Mouse (Mus musculus) heart, embryonic 15.5 days (tissue): Measurements from ENCODE around the gene Cdkn2aip. TPM values are rescaled to one million over a fixed set of nuclear protein-coding genes. Genes with fewer than 3 reads are reported as not detected.
A peak's percentile ranks its signal among the peaks of the same experiment; 100 is the strongest.

Experiments
- ATAC-seq: fragments of 200-750 bp; cut with Nextera tagmentation; replicated peaks from 2 replicates; pipeline ENCODE4 v1.8.0; 2017; ENCODE audit warnings: low read depth, moderate TSS enrichment; ENCODE audit not compliant: insufficient number of reproducible peaks, insufficient read depth, low FRiP score
- H3K27ac ChIP-seq: fragments of 300-500 bp; sonication (generic); 2 replicates; pipeline ENCODE4 v1.5.1; 2015; ENCODE audit warnings: mild to moderate bottlenecking, inconsistent platforms
- H3K27me3 ChIP-seq: fragments of 300-500 bp; sonication (generic); 2 replicates; pipeline ENCODE4 v1.6.1; 2015; ENCODE audit warnings: inconsistent platforms
- H3K36me3 ChIP-seq: fragments of 300-500 bp; sonication (generic); 2 replicates; pipeline ENCODE4 v1.6.1; 2015; ENCODE audit warnings: mild to moderate bottlenecking, inconsistent platforms
- H3K4me1 ChIP-seq: fragments of 300-500 bp; sonication (generic); replicated peaks from 2 replicates; pipeline ENCODE4 v1.6.1; 2015; ENCODE audit warnings: inconsistent platforms
- H3K4me2 ChIP-seq: fragments of 300-500 bp; sonication (generic); 2 replicates; pipeline ENCODE4 v1.6.1; 2015; ENCODE audit warnings: inconsistent platforms, mild to moderate bottlenecking, moderate library complexity
- H3K4me3 ChIP-seq: fragments of 300-500 bp; sonication (generic); 2 replicates; pipeline ENCODE4 v1.5.1; 2015; ENCODE audit warnings: mild to moderate bottlenecking, inconsistent platforms
- H3K9ac ChIP-seq: fragments of 300-500 bp; sonication (generic); 2 replicates; pipeline ENCODE4 v1.6.1; 2015; ENCODE audit warnings: mild to moderate bottlenecking, inconsistent platforms
- H3K9me3 ChIP-seq: fragments of 300-500 bp; sonication (generic); replicated peaks from 2 replicates; pipeline ENCODE4 v1.6.1; 2016; ENCODE audit warnings: inconsistent platforms
- WGBS: fragments of 180-500 bp; shearing (Covaris S2); methylation state at CpG from one replicate; pipeline ENCODE4 v1.1.7; 2015; ENCODE audit warnings: mixed read lengths; 5-methylcytosine and 5-hydroxymethylcytosine counted together
- polyA plus RNA-seq: library from polyadenylated mRNA; unstranded; fragments of >200 nt; fragmentation: Nextera tagmentation; extraction: Ambion mirVana; gene quantifications from 2 replicates; pipeline ENCODE4 v1.2.1, GENCODE M21; 2015

Cdkn2aip gene
- 14.1 and 15.9 TPM in 2 replicates for polyA plus RNA-seq

GRCm38 (mm10) chr8:47713761-47714745 lies at the start of gene Cdkn2aip:
Gene Cdkn2aip (minus strand): TSS chr8:47713932.
- Histone ChIP-seq H3K36me3 (peaks cover 16% of the 10 kb centered on the region), H3K27me3 (no peaks in the 10 kb centered on the region), H3K4me3 (peak within 1 kb of the TSS; percentile 97), H3K9ac (peak within 1 kb of the TSS; percentile 91), H3K27ac (peak within 1 kb of the TSS; percentile 91), H3K9me3 (no peaks in the 10 kb centered on the region), H3K4me2 (peak within 1 kb of the TSS; percentile 90), H3K4me1 (peaks cover 13% of the 10 kb centered on the region; the same call in 1 of the 2 replicates)
- under 1% methylated on average over 106 of the region's 114 CpGs for WGBS
- peak; percentile 96 for ATAC-seq

GRCm38 (mm10) chr8:47763194-47763593 lies 49.5 kb upstream of the Cdkn2aip start:
- no peaks in the 10 kb centered on the region for H3K27me3 ChIP-seq
- ATAC-seq, result no peak
- H3K36me3 ChIP-seq, result no peaks in the 10 kb centered on the region
- no peak overlapping the region for H3K9ac ChIP-seq
- 51% methylated on average over 9 of the region's 9 CpGs for WGBS
- H3K4me3 ChIP-seq, result no peak overlapping the region
- H3K4me1 ChIP-seq, result peaks cover 7% of the 10 kb centered on the region; the same call in 1 of the 2 replicates
- H3K27ac ChIP-seq, result no peak overlapping the region
- H3K9me3 ChIP-seq, result no peaks in the 10 kb centered on the region
- no peak overlapping the region for H3K4me2 ChIP-seq

- Histone ChIP-seq H3K4me2 (no peak overlapping the region), H3K9ac (no peak overlapping the region), H3K4me3 (no peak overlapping the region), H3K27ac (no peak overlapping the region), H3K27me3 (no peaks in the 10 kb centered on the region), H3K9me3 (no peaks in the 10 kb centered on the region), H3K4me1 (peaks cover 7% of the 10 kb centered on the region; the same call in 1 of the 2 replicates), H3K36me3 (no peaks in the 10 kb centered on the region)
- no peak for ATAC-seq
- WGBS, result 59% methylated on average over 11 of the region's 11 CpGs
Measured at GRCm38 (mm10) chr8:47760685-47761084, 47.0 kb upstream of the Cdkn2aip start.

- Histone ChIP-seq H3K27ac (no peak overlapping the region), H3K4me2 (no peak overlapping the region), H3K27me3 (no peaks in the 10 kb centered on the region), H3K36me3 (no peaks in the 10 kb centered on the region), H3K4me1 (peaks cover 7% of the 10 kb centered on the region; the same call in 1 of the 2 replicates), H3K9ac (no peak overlapping the region), H3K9me3 (no peaks in the 10 kb centered on the region), H3K4me3 (no peak overlapping the region)
- ATAC-seq, result no peak
- 74% methylated on average over 4 of the region's 4 CpGs for WGBS
Measured at GRCm38 (mm10) chr8:47760186-47760585, 46.5 kb upstream of the Cdkn2aip start.

GRCm38 (mm10) chr8:47753121-47753520 lies 39.4 kb upstream of the Cdkn2aip start:
- H3K9ac ChIP-seq, result no peak overlapping the region
- ATAC-seq, result no peak
- no peak overlapping the region for H3K27ac ChIP-seq
- no peak overlapping the region for H3K4me2 ChIP-seq
- no peaks in the 10 kb centered on the region for H3K36me3 ChIP-seq
- H3K9me3 ChIP-seq, result no peaks in the 10 kb centered on the region
- H3K4me3 ChIP-seq, result no peak overlapping the region
- no peaks in the 10 kb centered on the region for H3K4me1 ChIP-seq
- H3K27me3 ChIP-seq, result no peaks in the 10 kb centered on the region
- WGBS, result 91% methylated on average over 3 of the region's 3 CpGs

GRCm38 (mm10) chr8:47750096-47750495 lies 36.4 kb upstream of the Cdkn2aip start:
- no peaks in the 10 kb centered on the region for H3K27me3 ChIP-seq
- no peaks in the 10 kb centered on the region for H3K9me3 ChIP-seq
- no peaks in the 10 kb centered on the region for H3K36me3 ChIP-seq
- peak overlapping the region; percentile 29 for H3K4me2 ChIP-seq
- ATAC-seq, result no peak
- no peaks in the 10 kb centered on the region for H3K4me1 ChIP-seq
- H3K4me3 ChIP-seq, result peak overlapping the region; percentile 19; the same call in 1 of the 2 replicates
- H3K9ac ChIP-seq, result no peak overlapping the region
- no peak overlapping the region for H3K27ac ChIP-seq
- WGBS, result 36% methylated on average over 14 of the region's 14 CpGs

GRCm38 (mm10) chr8:47749491-47749890 lies 35.8 kb upstream of the Cdkn2aip start:
- no peak for ATAC-seq
- Histone ChIP-seq H3K36me3 (no peaks in the 10 kb centered on the region), H3K4me2 (peak overlapping the region; percentile 29), H3K4me3 (no peak overlapping the region), H3K9me3 (no peaks in the 10 kb centered on the region), H3K9ac (no peak overlapping the region), H3K4me1 (no peaks in the 10 kb centered on the region), H3K27me3 (no peaks in the 10 kb centered on the region), H3K27ac (no peak overlapping the region)
- WGBS, result 66% methylated on average over 8 of the region's 8 CpGs

- 71% methylated on average over 12 of the region's 12 CpGs for WGBS
- no peak overlapping the region for H3K27ac ChIP-seq
- no peak overlapping the region for H3K9ac ChIP-seq
- H3K4me1 ChIP-seq, result no peaks in the 10 kb centered on the region
- peaks cover 10% of the 10 kb centered on the region; the same call in 1 of the 2 replicates for H3K27me3 ChIP-seq
- no peak overlapping the region for H3K4me2 ChIP-seq
- no peaks in the 10 kb centered on the region for H3K9me3 ChIP-seq
- H3K36me3 ChIP-seq, result no peaks in the 10 kb centered on the region
- ATAC-seq, result no peak
- no peak overlapping the region for H3K4me3 ChIP-seq
Measured at GRCm38 (mm10) chr8:47746304-47746703, 32.6 kb upstream of the Cdkn2aip start.

- no peaks in the 10 kb centered on the region for H3K9me3 ChIP-seq
- H3K27ac ChIP-seq, result no peak overlapping the region
- H3K36me3 ChIP-seq, result no peaks in the 10 kb centered on the region
- 47% methylated on average over 6 of the region's 6 CpGs for WGBS
- H3K27me3 ChIP-seq, result peaks cover 10% of the 10 kb centered on the region; the same call in 1 of the 2 replicates
- H3K4me3 ChIP-seq, result no peak overlapping the region
- H3K9ac ChIP-seq, result no peak overlapping the region
- ATAC-seq, result no peak
- no peak overlapping the region for H3K4me2 ChIP-seq
- H3K4me1 ChIP-seq, result no peaks in the 10 kb centered on the region
Measured at GRCm38 (mm10) chr8:47745848-47746247, 32.1 kb upstream of the Cdkn2aip start.

- H3K27me3 ChIP-seq, result peaks cover 10% of the 10 kb centered on the region; the same call in 1 of the 2 replicates
- ATAC-seq, result no peak
- no peak overlapping the region for H3K4me2 ChIP-seq
- H3K36me3 ChIP-seq, result no peaks in the 10 kb centered on the region
- no peaks in the 10 kb centered on the region for H3K9me3 ChIP-seq
- no peaks in the 10 kb centered on the region for H3K4me1 ChIP-seq
- H3K27ac ChIP-seq, result no peak overlapping the region
- WGBS, result 67% methylated on average over 9 of the region's 9 CpGs
- H3K9ac ChIP-seq, result no peak overlapping the region
- no peak overlapping the region for H3K4me3 ChIP-seq
Measured at GRCm38 (mm10) chr8:47744803-47745202, 31.1 kb upstream of the Cdkn2aip start.

GRCm38 (mm10) chr8:47743419-47743818 lies 29.7 kb upstream of the Cdkn2aip start:
- no peaks in the 10 kb centered on the region for H3K36me3 ChIP-seq
- no peak overlapping the region for H3K9ac ChIP-seq
- no peak overlapping the region for H3K27ac ChIP-seq
- WGBS, result 5% methylated on average over 11 of the region's 11 CpGs
- no peak for ATAC-seq
- no peaks in the 10 kb centered on the region for H3K9me3 ChIP-seq
- H3K27me3 ChIP-seq, result peaks cover 10% of the 10 kb centered on the region; the same call in 1 of the 2 replicates
- no peaks in the 10 kb centered on the region for H3K4me1 ChIP-seq
- H3K4me2 ChIP-seq, result 0 out of 2 replicates have a peak overlapping the region, but pooled peaks have one; percentile 7
- H3K4me3 ChIP-seq, result no peak overlapping the region
